Mouse (Mus musculus) cerebellum, adult 18-20 months (tissue): ENCODE results near the gene Shank2.

Source experiments
- DNase-seq, 2 experiments: peaks; one replicate each; pipeline ENCODE4 v3.0.0; 2021

Gene Shank2

DNA sequence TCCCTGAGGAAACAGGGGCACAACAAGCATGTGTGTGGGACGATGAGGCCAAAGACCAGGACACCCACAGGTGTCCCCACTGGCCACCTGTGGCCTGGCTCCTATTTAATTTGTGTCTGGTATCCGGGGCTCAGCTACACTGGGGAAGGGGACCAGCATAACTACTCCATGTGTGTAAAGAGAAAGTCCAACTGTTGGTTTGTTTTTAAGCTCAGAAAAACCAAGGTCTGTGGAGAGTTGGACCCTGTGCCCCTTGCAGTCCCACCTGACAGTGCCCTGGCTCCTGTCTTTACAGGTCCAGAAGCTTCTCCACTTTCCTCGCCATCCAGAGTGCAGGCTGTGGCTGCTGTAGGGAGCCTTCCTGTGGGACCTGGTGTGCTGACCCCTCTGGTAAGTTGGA is at the start of gene Shank2:
Gene Shank2, plus strand, starts transcription at position 301 of the 400 bp plus-strand sequence.
- DNase-seq, result no peak

DNA sequence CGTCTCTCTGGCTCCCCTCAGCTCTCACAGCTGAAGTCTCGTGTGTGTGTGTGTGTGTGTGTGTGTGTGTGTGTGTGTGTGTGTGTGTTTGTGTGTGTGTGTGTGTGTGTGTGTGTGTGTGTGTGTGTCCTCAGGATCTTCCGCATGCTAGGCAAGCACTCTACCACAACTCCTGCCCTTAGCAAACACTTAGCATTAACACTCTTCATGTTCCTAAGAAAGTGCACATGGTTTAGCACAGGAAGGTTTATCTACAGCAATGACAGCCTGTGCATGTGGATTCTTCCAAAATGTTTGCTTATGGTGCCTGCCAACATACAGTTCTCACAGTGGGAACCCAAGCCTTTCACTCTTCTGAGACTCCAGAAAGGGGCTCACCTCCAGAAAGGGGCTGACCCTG is 49.6 kb upstream of the Shank2 start:
- DNase-seq, result no peak

DNA sequence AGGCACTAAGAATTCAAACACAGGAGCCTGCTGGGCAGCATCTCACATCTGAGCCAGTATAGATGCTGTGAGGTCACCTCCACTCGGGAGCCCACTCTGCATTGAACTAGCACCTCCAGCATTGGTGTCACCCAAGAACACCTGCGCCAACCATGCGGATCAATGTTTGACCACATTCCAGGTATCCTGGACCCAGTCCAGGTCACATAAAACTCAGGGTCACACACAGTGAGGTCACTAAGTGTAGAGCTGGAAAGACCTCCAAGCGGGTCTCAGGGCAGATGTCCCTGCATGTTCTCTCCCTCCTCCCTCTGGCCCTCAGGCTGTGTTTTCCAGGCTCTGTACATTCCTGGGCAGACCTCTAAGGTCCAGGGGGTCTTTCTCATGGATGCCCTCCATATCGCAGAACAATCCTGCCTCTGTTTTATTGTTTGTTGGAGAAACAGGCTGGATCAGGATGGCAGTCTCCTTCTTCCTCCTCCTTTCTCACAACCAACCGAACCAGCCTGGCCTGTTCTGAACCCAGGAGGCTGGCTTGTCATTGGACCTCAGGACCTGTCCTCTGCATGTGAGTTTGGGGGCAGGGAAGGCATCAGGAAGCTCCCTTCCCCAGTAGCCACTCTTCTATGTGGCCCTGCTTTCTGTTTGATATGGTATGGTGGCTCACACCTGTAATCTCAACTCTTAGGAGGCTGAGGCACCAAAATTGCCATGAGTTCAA is 45.0 kb upstream of the Shank2 start:
- no peak for DNase-seq

DNA sequence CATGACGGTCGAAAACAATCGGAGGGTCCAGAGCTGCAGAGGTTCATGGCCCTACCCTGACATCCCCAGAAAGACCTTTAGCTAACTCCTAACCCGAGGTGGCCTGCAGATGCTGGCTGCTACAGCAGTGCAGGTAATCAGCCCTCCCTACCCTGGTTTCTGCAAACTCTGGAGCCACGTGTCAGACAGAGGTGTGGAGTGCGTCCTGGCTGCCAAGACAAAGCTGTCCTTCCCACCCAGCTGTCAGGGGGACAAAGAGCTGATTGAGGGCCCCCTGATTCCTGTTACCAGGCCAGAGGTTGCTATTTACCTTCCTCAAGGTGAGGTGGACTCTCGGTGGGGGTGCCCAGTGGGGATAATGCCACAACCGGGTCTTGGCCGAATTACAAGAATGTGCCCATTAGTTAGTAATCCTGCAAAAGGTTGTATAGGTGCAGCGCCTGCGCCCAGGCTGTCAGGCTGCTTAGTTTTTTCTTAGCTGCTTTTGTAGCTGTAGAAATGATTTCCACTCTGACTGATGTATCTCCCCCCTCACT is 43.6 kb upstream of the Shank2 start:
- DNase-seq, result no peak

DNA sequence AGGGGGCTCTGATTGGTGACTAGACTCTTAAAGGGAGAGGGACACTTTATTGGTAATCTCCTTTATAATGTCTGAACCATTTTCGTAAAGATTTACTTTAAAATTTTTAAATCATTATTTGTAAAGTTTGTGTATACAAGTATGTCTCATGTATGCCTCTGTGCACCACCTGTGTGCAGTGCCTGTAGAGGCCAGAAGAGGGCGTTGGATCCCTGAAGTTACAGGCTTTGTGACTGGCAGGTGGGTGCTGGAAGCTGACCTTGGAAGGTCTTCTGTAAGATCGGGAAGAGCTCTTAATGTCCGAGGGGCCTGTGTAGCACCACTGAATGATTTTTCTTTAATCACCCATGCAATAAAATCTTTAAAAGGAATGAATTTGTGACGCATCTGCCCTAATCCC is 37.9 kb upstream of the Shank2 start:
- DNase-seq, result no peak

DNA sequence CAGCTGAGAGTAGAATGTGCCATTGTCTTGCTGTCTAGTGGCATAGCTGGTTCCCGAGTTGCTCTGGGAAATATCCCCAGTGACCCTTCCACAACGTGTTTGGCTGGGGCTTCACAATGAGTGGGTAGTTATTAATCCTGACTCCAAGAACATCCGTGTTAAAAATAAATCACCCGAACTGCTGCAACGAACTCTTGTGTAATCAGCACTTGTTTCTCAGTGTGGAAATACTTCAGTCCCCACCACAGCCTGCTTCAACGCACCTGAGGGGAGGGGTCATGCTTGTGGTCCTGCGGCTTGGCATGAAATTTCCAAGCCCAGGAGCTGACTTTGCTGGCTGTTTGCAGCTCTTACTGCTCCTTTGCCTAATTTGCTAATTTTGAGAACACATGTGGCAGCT is 35.1 kb upstream of the Shank2 start:
- no peak for DNase-seq

DNA sequence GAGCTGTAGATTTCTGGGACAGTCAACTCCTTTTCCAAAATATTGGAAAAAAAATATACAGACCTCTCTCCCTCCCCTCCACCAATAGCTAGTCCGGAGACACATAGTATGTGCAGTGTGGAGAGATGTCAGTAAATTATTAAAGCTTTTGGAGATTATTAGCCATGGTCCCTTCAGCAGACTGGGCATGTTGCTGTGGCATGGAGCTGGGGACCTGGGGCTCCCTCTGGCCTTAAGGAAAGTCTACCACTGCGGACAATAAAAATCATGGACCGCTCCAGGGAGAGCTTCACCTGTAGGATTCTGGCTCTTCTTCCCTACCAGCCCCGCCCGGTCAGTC is 24.3 kb upstream of the Shank2 start:
- DNase-seq, result no peak

DNA sequence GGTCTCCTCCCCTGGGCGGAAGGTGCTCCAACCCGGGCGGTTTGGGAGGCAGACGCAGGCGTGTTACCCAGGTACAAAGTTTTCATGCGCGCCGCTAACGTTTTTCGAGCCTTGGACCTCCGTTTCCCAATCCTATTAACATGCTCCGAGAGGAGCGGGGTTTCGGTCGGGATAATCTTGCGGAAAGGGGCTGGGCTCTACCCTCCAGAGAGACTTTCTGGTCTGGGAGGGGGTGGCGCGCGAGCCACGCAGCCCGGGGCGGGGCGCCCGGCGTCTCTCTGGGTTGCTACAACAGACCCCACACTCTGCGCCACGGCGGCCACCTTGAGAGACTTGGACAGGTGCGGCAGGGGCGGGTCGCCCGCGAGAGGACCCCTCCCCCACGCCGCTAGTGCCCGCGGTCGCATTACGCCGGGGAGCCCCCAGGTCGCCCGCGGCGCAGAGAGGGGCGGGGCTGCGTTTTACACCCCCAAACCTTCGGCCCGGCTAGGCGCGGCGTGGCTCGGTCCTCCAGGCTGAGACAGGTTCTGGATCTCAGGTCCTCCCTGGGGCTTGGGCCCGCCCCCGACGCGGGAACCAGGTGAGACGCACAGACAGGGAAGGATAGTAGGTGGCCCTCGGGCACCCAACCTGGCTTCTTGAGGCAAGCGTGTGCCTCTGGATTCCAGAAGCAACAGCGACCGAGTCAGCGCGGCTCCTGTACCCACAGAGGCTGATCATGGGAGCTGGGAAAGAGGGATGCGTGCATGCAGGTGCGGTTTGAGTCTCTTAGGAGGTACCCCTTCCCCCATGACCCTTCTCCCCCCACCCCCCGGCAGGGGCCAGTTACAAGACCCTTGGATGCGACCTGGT is 23.7 kb upstream of the Shank2 start:
- DNase-seq, result no peak

DNA sequence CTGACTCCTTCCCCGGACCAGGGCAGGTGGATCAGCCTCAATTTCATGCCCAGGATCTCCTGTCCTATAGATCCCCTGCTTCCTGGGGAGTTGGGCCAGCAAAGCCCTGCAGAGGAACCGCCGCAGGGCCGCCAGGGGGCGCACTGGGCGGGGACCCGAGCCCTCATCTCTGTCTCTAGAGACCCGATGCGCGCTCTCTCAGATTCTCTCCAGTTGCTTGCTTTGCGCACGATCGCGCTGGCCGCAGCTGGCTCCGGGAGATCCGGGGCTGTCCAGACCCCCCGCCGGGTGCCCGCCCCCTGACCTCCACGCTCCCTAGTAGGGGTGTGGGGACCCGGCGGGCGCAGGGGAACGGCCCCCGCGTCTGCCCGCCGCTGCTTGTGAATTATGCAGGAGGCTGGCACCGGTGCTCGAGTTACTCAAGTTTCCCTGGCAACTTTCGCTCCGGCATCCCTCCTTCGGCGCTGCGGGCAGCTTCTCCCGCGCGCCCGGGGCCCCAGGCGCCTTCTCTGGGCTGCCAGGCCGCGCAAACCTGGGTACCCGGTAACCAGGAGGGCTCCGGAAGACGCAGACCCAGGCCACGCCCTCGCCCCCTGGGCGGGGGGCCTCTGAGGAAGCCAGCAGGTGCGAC is 22.9 kb upstream of the Shank2 start:
- DNase-seq, result peak; percentile 15 to 28

DNA sequence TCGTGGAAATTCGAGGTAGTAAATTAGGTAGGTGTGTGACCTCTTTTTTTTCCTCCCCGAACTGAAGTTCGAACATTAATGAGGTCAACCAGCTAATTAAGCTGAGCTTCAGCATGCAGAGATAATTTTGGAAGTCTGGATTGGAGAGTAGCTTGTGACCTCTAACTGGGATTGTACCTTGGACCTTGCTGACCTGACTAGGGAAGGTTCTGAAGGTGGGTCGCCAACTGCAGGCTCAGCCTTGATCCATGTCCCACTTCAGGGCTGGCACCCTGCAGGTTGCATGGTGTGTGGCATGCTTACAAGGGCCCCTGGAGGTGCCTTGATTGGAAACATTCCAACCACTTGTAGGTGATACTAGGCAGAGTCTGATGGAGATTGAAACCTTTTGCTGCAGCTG is 21.7 kb upstream of the Shank2 start:
- DNase-seq, result no peak

DNA sequence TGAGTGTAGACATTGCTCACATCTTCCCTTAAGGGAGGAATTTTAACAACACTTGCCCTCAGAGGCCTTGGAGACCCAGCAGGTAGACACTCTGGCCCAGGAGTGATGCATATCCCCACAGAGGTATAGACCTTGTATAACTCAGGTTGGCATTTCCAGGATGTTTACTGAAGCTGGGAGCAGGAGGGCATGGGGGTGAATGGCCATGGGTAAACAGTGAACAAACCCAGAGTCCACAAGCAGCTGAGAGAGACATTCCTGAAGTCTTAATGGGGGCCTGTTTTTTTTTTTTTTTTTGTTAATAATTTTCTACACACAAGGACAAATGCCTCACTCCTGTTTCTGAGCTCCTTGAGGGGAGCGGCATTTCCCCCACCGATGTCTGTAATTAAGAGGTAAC is 15.4 kb upstream of the Shank2 start:
- DNase-seq, result no peak

DNA sequence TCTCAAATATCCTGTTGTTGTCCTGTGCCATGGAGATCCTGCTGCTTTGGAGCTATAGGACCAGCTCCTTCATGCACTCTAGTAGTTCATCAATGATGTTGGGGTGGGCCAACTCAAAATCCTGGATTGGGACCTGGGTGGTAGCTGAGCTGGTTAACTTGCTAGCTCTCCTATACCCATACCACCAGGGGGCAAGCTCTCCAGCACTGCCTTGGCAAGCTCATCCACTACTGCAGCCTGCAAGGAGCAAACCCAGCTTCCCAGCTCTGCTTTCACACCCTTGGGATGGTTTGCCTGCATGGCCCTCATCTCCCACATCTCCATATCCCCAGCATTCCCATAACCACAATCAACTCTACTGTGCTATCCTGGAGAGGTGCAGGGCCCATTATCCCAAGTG is 10.6 kb upstream of the Shank2 start:
- DNase-seq, result no peak

DNA sequence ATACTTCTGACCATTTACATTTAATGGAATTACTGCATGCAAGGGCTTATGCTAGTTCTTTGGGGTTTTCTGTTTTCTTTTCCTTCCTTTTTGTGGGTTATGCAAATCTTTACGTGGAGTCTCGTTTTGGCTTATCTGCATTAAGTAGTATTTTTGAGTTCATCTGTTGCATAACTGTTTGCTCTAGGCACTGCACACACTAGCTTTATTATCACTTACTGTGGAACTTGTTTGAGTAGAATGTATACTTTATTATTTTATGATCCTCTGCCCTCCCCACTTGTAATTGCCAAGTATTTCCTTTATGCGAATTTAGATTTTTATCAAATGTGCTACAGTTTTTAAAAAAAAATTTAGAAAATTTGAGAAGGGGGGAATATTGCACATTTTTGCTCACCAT is 2.7 kb upstream of the Shank2 start:
- no peak for DNase-seq

DNA sequence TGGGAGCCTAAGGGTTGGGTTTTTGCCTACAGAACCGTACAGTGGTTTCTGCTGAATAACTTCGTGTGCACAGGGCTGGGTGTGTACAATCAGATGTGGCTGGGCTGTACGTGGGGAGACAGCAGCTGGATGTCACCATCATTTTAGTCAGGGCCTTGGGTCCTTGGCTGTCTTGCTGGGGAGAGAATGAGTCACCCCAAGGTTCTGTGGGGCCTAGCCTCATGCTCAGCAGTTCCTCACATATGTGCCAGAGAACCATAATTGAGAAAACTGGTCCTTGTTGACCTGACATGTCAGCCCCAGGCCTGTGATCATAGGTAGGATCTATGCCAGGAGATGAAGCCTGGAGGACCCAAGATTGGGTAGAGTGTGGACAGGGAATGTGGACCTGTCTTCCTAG is 1.7 kb downstream of the Shank2 start:
- no peak for DNase-seq

DNA sequence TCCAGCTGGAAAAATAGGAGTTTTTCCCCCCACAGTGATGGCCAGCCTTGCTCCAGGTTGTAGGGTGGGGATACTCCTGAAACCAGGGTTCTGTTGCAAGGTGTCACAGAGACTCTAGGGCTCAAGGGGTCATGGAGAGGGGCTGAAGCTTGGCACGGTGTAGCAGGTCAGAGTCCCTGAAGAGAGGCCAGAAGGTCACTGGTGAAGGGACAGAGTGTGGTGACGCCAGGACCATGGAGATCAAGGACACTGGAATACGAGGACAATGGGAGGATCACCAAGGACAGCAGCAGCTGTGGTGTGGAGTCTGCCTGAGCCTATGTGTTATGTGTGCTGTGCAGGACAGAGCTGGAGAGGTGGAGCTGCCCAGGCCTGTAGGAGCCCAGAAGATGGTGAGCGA is 6.4 kb downstream of the Shank2 start:
- no peak for DNase-seq

DNA sequence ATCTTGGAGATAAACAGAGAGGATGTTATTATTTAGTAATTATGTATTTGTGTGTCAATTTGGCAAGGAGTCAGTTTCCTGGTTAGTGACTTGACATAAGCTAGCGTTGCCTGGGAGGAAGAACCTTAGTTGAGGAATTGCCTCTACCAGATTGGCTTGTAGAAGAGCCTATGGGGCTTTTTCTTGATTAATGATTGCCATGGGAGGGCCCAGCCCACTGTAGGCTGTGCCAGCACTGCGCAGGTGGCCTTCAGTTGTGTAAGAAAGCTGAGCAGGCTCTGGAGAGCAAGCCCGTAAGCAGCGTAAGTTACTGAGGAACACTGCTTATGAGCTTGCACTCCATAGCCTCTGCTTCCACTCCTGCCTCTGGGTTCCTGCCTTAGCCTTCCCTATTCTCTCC is 7.3 kb downstream of the Shank2 start:
- no peak for DNase-seq

DNA sequence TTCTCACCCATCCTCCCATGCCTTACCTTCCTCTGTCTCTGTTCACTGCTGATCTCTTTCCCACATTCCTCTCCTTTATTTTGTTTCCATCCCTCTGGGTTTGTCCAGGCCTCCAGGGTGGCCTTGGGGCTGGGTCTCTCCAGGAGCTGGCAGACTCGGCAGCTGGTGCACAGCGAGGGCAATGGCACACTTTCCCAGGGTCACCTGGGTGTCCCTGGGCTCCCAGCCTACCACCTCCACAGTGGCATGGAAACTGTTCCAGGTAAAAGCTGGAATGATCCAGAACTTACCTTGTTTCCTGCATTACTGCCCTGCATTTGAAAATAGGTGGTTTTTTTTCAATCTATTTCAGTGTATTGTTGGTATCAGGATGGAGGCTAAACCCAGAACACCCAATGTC is 12.8 kb downstream of the Shank2 start:
- DNase-seq, result no peak

DNA sequence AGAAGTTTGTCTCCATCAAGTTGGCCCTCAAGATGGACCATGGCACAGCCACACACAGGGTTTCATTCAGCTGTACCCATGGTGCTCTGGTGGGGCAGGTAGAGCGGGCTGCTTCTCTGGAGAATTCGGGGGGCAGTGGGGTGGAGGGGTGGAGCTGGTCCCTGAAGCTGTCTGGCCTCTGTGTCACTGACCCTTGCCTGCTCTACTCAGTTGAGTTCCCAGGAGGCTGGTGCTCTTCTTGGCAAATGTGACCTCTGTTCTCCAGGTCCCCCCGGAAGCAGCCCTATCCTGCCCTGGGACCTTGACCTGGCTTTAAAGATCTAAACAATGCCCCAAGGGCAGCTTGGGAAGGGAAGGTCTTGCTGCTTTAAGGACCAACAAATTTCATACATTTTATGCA is 20.1 kb downstream of the Shank2 start:
- no peak for DNase-seq

DNA sequence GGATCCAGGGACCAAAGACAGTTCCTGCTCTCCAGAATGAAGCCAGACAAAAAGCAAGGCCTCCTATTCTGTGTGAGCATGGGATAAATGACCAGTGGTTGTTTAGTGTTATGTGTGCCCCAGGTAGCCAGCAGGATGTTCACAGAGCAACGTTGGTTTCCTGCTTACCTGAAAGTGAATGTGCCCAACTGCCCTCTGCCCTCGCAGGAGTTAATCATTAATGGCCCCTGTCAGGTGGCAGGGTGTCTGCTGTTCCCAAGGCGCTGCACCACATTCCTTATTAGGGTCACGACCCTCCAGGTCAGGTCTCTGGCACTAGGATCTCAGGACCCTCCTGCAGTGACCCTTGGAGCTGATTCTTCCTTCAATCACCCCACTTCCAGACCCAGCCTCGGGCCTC is 21.0 kb downstream of the Shank2 start:
- DNase-seq, result no peak

DNA sequence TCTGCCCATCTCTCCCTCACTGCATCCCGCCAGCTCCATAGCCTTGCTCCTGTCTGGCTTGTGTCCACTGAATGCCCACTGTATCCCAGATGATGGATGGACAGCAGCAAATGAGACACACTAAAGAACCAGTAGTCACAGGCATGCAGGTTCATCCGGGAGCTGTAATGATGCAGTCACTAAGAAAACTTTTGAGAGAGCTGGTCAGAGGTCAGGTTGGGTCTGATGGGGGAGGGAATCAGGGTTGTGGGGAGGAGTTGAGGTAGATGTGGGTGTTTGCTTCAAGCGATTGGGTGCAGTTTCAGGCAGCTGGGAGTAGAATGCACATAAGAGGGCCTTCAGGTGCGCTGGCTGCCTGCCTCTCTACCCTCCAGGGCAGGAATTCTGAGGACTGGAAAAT is 21.8 kb downstream of the Shank2 start:
- DNase-seq, result no peak

DNA sequence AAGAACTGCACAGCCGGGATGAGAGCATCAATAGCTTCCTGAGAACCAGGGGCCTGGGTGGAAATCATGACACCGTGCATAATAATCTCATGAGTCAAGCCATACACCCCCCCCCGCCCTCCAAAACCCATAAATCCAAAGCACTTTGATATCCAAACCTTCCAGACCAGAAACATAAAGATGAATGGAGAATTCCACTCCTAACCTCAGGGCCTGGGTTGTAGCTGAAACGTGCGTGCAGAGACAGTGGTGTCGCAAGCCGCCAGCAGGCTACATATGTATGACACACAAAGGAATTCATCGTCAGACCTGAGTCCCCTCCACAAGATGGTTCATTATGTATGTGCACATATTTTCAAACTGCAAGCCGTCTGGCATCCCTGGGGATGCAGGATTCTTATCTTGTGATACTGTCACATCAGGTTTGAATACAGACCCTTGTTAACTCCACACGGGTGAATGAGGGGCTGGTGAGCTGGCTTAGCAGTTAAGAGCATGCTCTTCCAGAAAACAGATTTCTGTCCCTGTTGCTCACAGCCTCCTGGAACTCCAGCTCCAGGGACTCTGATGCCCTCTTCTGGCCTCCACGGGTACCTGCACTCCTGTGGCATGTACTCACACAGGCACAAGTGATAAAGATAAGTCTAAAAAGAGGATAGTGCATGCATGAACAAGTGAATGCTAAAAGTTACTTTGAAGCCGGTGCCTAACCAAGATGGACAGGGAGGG is 24.5 kb downstream of the Shank2 start:
- no peak for DNase-seq

DNA sequence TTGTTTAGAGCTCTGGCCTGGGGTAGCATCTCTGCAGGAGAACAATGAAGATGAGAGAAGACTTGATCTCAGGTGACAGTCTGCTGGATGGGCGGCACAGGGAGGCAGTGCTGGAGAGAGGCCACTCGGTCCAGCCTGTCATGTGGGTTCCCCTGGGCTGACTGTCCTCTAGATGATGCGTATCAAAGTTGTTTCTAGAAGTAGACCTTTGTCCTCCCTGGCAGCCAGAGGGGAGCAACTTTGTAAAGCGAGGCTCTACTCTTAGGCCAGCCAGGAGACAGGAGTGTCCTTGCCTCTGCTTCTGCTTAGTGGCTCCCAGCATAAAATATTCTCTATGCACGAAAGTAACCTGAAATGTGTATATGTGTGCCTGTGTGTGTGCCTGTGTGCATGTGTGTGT is 27.5 kb downstream of the Shank2 start:
- no peak for DNase-seq

DNA sequence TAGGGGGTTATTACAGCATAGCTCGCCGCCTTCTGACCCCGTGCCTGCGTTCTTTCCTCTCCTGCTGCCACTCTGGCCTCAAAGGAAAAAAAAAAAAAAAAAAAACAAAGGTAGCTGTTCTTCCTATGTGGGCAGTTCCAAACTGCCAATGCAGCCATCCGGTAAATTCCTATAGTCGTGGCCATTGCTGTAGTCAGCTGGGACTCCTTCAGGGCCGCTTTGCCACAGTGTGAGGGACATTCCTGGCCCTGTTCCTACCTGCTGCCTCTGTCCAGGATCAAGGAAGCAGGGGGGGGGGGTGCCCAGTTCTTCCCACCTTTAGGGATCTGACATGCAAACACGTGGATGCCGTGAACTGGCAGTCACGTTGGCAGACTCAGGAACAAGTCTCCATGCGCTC is 29.1 kb downstream of the Shank2 start:
- DNase-seq, result no peak
